Mouse (Mus musculus): ENCODE results near the gene Rad50. TPM values are rescaled to one million over a fixed set of nuclear protein-coding genes. Genes with fewer than 3 reads are reported as not detected.

Gene Rad50
- polyA plus RNA-seq, 1 experiment from 2014 or later, result 11.2 TPM

DNA sequence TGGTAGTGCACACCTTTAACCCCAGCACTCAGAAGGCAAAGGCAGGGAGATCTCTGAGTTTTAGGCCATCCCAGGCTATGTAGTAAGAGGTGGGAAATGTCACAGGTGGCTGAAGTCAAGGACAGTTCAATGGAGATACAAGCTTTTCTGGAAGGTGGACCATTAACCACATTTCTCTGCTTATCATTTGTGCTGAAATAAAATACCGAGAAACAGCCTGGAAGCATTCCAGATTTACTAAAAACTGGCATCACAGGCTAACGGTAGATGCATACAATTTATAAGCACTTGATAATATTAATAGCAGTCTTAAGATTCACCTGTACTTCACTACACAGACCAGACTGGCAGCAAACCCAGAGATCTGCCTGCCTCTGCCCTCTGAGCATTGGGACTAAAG, 54.7 kb downstream of the Rad50 start:
- WGBS, result 100% methylated on average over 2 of the region's 2 CpGs
- Histone ChIP-seq H3K9ac (replicated peaks; ENCODE audit: low read length) (no peak overlapping the region), H3K36me3 (ENCODE audit: control insufficient read depth, insufficient read depth, low read length) (peaks cover 29% of the 10 kb centered on the region), H3K4me2 (ENCODE audit: low read length) (no peak overlapping the region), H3K27ac (replicated peaks; ENCODE audit: low read depth, low read length) (no peak overlapping the region), H3K4me1 (ENCODE audit: control insufficient read depth, insufficient read depth, low read length) (no peaks in the 10 kb centered on the region), H3K9me3 (ENCODE audit: control insufficient read depth, low read length) (no peaks in the 10 kb centered on the region), H3K27me3 (ENCODE audit: control insufficient read depth, insufficient read depth, low read length) (no peaks in the 10 kb centered on the region), H3K4me3 (replicated peaks; ENCODE audit: low read depth, low read length) (no peak overlapping the region)
- ATAC-seq (ENCODE audit: low FRiP score, low TSS enrichment), result no peak
- no peak for DNase-seq

DNA sequence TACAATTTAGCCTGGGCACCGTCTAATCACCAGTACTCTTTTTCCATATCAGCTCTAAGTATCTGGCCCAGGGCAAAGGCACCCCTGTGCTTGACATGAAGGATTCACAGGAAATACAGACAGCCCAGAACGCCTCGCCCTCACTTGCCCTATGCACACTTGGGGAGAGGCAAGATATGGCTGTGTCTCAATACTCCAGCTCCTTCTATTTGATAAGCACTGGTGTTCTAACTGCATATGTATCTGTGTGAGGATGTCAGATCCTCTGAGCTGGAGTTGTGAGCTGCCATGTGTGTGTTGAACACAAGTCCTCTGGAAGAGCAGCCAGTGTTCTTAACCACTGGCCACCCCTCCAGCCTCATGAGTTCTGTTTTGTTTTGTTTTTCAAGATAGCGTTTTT, 55.7 kb downstream of the Rad50 start:
- H3K27me3 ChIP-seq (ENCODE audit: control insufficient read depth, insufficient read depth, low read length), result no peaks in the 10 kb centered on the region
- DNase-seq, result no peak

DNA sequence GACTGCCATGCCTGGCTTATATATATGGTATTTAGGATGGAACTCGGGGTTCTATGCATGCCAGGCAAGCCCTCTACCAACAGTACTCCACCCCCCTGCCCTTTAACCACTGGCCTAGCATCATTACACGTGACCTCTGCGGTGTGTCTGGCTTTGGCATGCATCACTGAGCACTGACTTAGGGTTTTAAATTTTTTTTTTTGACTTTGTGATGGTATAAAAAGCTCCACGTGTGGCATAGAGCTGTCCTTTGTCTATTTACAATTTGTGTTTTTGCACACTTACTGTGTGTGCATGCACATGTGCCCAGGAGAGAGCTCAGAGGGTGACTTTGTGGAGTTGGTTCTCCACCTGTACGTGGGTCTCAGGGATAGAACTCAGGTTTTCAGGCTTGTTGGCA, 63.1 kb downstream of the Rad50 start:
- H3K4me3 ChIP-seq (replicated peaks; ENCODE audit: low read depth, low read length), result no peak overlapping the region
- H3K9ac ChIP-seq (replicated peaks; ENCODE audit: low read length), result no peak overlapping the region
- no peak for ATAC-seq (ENCODE audit: low FRiP score, low TSS enrichment)

More for the DNA sequence above, 55.7 kb downstream of the Rad50 start:
- Histone ChIP-seq H3K9me3 (ENCODE audit: control insufficient read depth, low read length) (no peaks in the 10 kb centered on the region), H3K9ac (replicated peaks; ENCODE audit: low read length) (no peak overlapping the region), H3K4me3 (replicated peaks; ENCODE audit: low read depth, low read length) (no peak overlapping the region), H3K36me3 (ENCODE audit: control insufficient read depth, insufficient read depth, low read length) (peaks cover 29% of the 10 kb centered on the region), H3K4me1 (ENCODE audit: control insufficient read depth, insufficient read depth, low read length) (no peaks in the 10 kb centered on the region), H3K4me2 (ENCODE audit: low read length) (no peak overlapping the region), H3K27ac (replicated peaks; ENCODE audit: low read depth, low read length) (no peak overlapping the region)
- 91% methylated on average over 4 of the region's 4 CpGs for WGBS
- ATAC-seq (ENCODE audit: low FRiP score, low TSS enrichment), result no peak

DNA sequence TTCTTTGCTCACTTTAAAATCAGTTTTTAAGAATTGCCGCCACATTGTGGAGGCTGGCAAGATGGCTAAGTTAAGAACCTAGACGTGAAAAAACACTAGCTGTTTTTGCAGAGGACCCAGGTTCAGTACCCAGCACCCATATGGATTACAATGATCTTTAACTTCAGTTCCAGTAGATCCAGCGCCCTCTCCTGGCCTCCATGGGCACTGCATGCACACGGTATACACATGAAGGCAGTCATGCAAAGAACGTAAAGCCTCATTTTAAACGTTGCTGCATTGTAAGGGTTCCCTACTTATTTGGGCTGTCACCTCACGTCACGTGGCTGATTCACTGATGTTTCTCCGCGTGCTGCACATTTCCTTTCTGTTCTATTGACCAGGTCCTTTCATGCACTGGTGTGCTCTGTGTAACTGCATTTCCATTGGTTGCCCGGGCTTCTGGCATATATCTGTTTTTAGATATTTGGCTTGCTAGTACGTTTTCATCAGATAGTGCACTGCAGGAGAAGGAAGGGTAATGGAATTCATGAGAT, 64.3 kb downstream of the Rad50 start:
- no peak for ATAC-seq (ENCODE audit: low FRiP score, low TSS enrichment)
- no peak overlapping the region for H3K4me2 ChIP-seq (ENCODE audit: low read length)
- H3K27me3 ChIP-seq (ENCODE audit: control insufficient read depth, insufficient read depth, low read length), result no peaks in the 10 kb centered on the region
- no peaks in the 10 kb centered on the region for H3K9me3 ChIP-seq (ENCODE audit: control insufficient read depth, low read length)
- no peak for DNase-seq
- H3K36me3 ChIP-seq (ENCODE audit: control insufficient read depth, insufficient read depth, low read length), result no peaks in the 10 kb centered on the region
- H3K9ac ChIP-seq (replicated peaks; ENCODE audit: low read length), result no peak overlapping the region
- WGBS, result 74% methylated on average over 12 of the region's 12 CpGs
- H3K4me1 ChIP-seq (ENCODE audit: control insufficient read depth, insufficient read depth, low read length), result no peaks in the 10 kb centered on the region
- no peak overlapping the region for H3K4me3 ChIP-seq (replicated peaks; ENCODE audit: low read depth, low read length)
- H3K27ac ChIP-seq (replicated peaks; ENCODE audit: low read depth, low read length), result no peak overlapping the region

More for the DNA sequence above, 63.1 kb downstream of the Rad50 start:
- H3K4me2 ChIP-seq (ENCODE audit: low read length), result no peak overlapping the region
- H3K4me1 ChIP-seq (ENCODE audit: control insufficient read depth, insufficient read depth, low read length), result no peaks in the 10 kb centered on the region
- H3K36me3 ChIP-seq (ENCODE audit: control insufficient read depth, insufficient read depth, low read length), result no peaks in the 10 kb centered on the region
- no peak for DNase-seq
- H3K9me3 ChIP-seq (ENCODE audit: control insufficient read depth, low read length), result no peaks in the 10 kb centered on the region
- WGBS, result 64% methylated on average over 5 of the region's 5 CpGs
- H3K27me3 ChIP-seq (ENCODE audit: control insufficient read depth, insufficient read depth, low read length), result no peaks in the 10 kb centered on the region
- no peak overlapping the region for H3K27ac ChIP-seq (replicated peaks; ENCODE audit: low read depth, low read length)

DNA sequence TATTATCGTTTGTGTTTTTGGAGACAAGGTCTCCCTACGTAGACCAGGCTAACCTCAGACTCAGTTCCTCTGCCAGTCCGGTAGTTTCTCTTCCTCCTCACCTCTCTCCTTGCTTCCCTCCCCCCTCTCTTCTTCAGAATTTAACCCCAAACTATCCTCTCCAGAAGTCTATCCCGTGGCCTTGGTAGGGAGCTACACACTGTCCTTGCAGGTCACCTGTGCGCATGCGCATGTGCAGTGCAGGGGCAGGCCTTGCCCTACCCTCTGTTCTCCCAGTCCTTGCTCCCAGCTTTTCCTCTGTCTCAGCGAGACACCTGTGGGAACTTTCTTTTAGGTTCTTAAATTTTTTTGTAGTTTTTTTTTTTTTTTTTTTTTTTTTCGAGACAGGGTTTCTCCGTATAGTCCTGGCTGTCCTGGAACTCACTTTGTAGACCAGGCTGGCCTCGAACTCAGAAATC, 69.3 kb downstream of the Rad50 start:
- ATAC-seq (ENCODE audit: low FRiP score, low TSS enrichment), result no peak
- H3K9ac ChIP-seq (replicated peaks; ENCODE audit: low read length), result no peak overlapping the region
- no peak for DNase-seq
- H3K27me3 ChIP-seq (ENCODE audit: control insufficient read depth, insufficient read depth, low read length), result peaks cover 18% of the 10 kb centered on the region
- H3K4me3 ChIP-seq (replicated peaks; ENCODE audit: low read depth, low read length), result no peak overlapping the region
- H3K9me3 ChIP-seq (ENCODE audit: control insufficient read depth, low read length), result no peaks in the 10 kb centered on the region
- no peak overlapping the region for H3K4me2 ChIP-seq (ENCODE audit: low read length)
- H3K36me3 ChIP-seq (ENCODE audit: control insufficient read depth, insufficient read depth, low read length), result no peaks in the 10 kb centered on the region
- H3K27ac ChIP-seq (replicated peaks; ENCODE audit: low read depth, low read length), result no peak overlapping the region
- 87% methylated on average over 10 of the region's 10 CpGs for WGBS
- H3K4me1 ChIP-seq (ENCODE audit: control insufficient read depth, insufficient read depth, low read length), result 0 out of 2 replicates have a peak, but pooled peaks cover 2% of the 10 kb centered on the region

DNA sequence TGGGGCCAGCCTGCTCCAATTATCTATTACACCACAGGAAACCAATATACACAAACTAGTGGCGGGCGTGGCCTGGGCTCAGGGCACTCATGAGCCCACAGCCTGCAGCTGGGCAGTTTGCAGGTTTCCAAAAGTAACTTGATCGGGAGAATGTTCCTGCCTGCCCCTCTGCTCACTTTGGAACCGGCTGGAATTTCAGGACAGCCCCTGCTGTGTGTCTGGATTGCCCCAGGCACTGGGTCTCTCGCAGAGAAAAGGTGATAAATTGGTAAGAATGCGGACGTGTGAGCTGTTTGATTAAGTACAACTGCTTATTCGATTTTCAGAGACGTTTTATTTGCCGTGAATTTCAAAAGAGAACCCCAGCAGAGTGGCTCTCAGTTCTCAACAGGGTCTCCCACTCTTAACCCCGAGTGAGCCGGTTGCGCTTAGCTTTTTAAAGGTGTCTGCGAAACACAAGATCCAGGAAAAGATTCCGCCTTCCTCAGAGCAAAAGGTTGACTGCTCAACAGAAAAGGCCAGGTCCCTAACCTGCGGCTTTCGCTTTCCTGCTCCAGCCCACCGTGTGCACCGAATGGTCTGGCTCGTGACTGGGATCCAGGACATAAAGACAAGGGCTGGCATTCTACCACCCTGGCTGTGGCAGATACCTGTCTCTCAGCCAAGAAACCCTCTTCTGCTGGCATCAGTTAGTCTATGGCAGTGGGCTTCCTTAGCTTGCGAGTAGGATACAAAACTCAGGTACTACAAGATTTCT, 69.9 kb downstream of the Rad50 start:
- Histone ChIP-seq H3K4me1 (ENCODE audit: control insufficient read depth, insufficient read depth, low read length) (0 out of 2 replicates have a peak, but pooled peaks cover 2% of the 10 kb centered on the region), H3K27ac (replicated peaks; ENCODE audit: low read depth, low read length) (no peak overlapping the region), H3K9ac (replicated peaks; ENCODE audit: low read length) (no peak overlapping the region), H3K36me3 (ENCODE audit: control insufficient read depth, insufficient read depth, low read length) (no peaks in the 10 kb centered on the region), H3K9me3 (ENCODE audit: control insufficient read depth, low read length) (no peaks in the 10 kb centered on the region), H3K4me2 (ENCODE audit: low read length) (no peak overlapping the region), H3K27me3 (ENCODE audit: control insufficient read depth, insufficient read depth, low read length) (peaks cover 18% of the 10 kb centered on the region), H3K4me3 (replicated peaks; ENCODE audit: low read depth, low read length) (no peak overlapping the region)
- ATAC-seq (ENCODE audit: low FRiP score, low TSS enrichment) (no peak), DNase-seq (peak; percentile 5)
- 27% methylated on average over 21 of the region's 21 CpGs for WGBS

DNA sequence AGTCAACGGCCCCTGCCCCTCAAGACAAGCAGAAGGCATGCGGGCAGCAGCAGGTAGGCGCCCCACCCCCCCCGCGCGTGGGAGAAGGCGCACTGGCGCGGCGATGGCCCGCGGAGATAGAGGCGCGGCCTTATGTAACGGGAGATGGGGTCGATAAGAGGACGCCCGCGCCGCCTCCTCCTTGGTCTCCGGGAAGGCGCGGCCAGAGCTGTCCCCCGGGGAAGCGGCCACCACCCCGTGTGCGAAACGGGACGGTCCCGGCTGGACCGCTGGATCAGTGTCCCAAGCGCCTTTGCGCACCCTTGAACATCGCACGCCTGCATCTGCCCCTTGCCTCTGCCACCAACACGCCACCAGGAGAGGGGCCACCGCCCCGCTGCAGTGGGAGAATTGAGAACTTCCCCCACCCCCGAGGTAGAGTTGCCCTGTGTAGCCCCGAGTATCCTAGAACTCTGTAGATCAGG, 70.9 kb downstream of the Rad50 start:
- no peak for ATAC-seq (ENCODE audit: low FRiP score, low TSS enrichment)
- peak; percentile 32 for DNase-seq

DNA sequence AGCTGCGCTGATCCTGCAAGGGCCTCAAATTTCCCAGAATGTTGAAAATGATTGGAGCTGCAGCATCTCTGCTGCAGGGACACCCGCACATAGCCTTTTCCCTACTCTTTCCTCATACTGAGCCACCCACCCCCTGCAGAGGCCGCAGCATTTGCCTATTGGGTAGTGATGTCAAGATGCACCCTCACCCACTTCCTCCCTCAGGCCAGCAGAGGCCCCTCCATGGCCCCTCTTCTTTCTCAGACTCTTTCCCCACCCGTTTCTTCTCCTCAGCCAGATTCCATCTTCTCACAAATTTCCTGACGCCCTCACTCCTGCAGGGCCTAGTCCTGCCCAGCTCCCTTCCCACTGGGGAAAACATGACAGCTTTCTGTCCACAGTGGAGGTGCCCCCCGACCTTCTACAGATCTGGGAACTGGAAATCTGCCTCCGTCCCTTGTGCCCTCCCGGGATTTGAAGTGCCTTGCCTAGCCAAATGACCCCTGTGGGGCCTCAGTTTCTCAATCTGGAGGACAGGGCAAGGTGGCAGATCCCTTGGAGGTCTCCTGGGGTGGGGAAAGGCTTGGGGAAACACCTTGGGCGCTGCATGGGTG, 71.4 kb downstream of the Rad50 start:
- Histone ChIP-seq H3K4me3 (replicated peaks; ENCODE audit: low read depth, low read length) (peak overlapping the region; percentile 29), H3K4me1 (ENCODE audit: control insufficient read depth, insufficient read depth, low read length) (0 out of 2 replicates have a peak, but pooled peaks cover 2% of the 10 kb centered on the region), H3K4me2 (ENCODE audit: low read length) (peak overlapping the region; percentile 54), H3K9me3 (ENCODE audit: control insufficient read depth, low read length) (no peaks in the 10 kb centered on the region), H3K9ac (replicated peaks; ENCODE audit: low read length) (no peak overlapping the region; the same call in 1 of the 2 replicates), H3K27ac (replicated peaks; ENCODE audit: low read depth, low read length) (no peak overlapping the region), H3K27me3 (ENCODE audit: control insufficient read depth, insufficient read depth, low read length) (peaks cover 18% of the 10 kb centered on the region), H3K36me3 (ENCODE audit: control insufficient read depth, insufficient read depth, low read length) (no peaks in the 10 kb centered on the region)
- ATAC-seq (ENCODE audit: low FRiP score, low TSS enrichment) (no peak), DNase-seq (no peak)
- 38% methylated on average over 9 of the region's 9 CpGs for WGBS

More for the DNA sequence above, 70.9 kb downstream of the Rad50 start:
- Histone ChIP-seq H3K9me3 (ENCODE audit: control insufficient read depth, low read length) (no peaks in the 10 kb centered on the region), H3K9ac (replicated peaks; ENCODE audit: low read length) (no peak overlapping the region; the same call in 1 of the 2 replicates), H3K4me3 (replicated peaks; ENCODE audit: low read depth, low read length) (peak overlapping the region; percentile 29), H3K36me3 (ENCODE audit: control insufficient read depth, insufficient read depth, low read length) (no peaks in the 10 kb centered on the region), H3K4me1 (ENCODE audit: control insufficient read depth, insufficient read depth, low read length) (0 out of 2 replicates have a peak, but pooled peaks cover 2% of the 10 kb centered on the region), H3K27me3 (ENCODE audit: control insufficient read depth, insufficient read depth, low read length) (peaks cover 18% of the 10 kb centered on the region), H3K4me2 (ENCODE audit: low read length) (peak overlapping the region; percentile 54), H3K27ac (replicated peaks; ENCODE audit: low read depth, low read length) (no peak overlapping the region)
- 1% methylated on average over 39 of the region's 40 CpGs for WGBS
